Mouse (Mus musculus) midbrain, embryonic 11.5 days (tissue): ENCODE measurements around the gene Kat7. TPM values are rescaled to one million over a fixed set of nuclear protein-coding genes. Genes with fewer than 3 reads are reported as not detected.

ENCODE experiments used
- ATAC-seq: fragments of 200-750 bp; cut with Nextera tagmentation; 2 replicates; pipeline ENCODE4 v1.8.0; 2017; ENCODE audit warnings: moderate TSS enrichment, moderate library complexity; ENCODE audit not compliant: low FRiP score
- DNase-seq: peaks from one replicate; pipeline ENCODE4 v3.0.0; 2015; ENCODE audit warnings: low spot score; ENCODE audit errors: missing footprints
- H3K27ac ChIP-seq: fragments of 300-500 bp; sonication (generic); 2 replicates; pipeline ENCODE4 v1.5.1; 2014; ENCODE audit warnings: low read depth, low read length
- H3K27me3 ChIP-seq: fragments of 300-500 bp; sonication (generic); 2 replicates; pipeline ENCODE4 v1.6.1; 2014; ENCODE audit warnings: mild to moderate bottlenecking, low read length, moderate library complexity, mixed read lengths; ENCODE audit not compliant: control insufficient read depth, insufficient read depth
- H3K36me3 ChIP-seq: fragments of 300-500 bp; sonication (generic); 2 replicates; pipeline ENCODE4 v1.6.1; 2014; ENCODE audit warnings: mild to moderate bottlenecking, low read length, moderate library complexity, mixed read lengths; ENCODE audit not compliant: control insufficient read depth, insufficient read depth
- H3K4me1 ChIP-seq: fragments of 300-500 bp; sonication (generic); 2 replicates; pipeline ENCODE4 v1.6.1; 2014; ENCODE audit warnings: low read length; ENCODE audit not compliant: control insufficient read depth, insufficient read depth
- H3K4me2 ChIP-seq: fragments of 300-500 bp; sonication (generic); 2 replicates; pipeline ENCODE4 v1.6.1; 2014; ENCODE audit warnings: mild to moderate bottlenecking, moderate library complexity
- H3K4me3 ChIP-seq: fragments of 300-500 bp; sonication (generic); 2 replicates; pipeline ENCODE4 v1.5.1; 2014; ENCODE audit warnings: low read depth, low read length
- H3K9ac ChIP-seq: fragments of 300-500 bp; sonication (generic); 2 replicates; pipeline ENCODE4 v1.6.1; 2014; ENCODE audit warnings: low read length
- H3K9me3 ChIP-seq: fragments of 300-500 bp; sonication (generic); 2 replicates; pipeline ENCODE4 v1.6.1; 2016; ENCODE audit warnings: low read length; ENCODE audit not compliant: control insufficient read depth
- WGBS: fragments of 180-500 bp; shearing (Covaris S2); extraction: QIAGEN DNeasy Blood & Tissue Kit; methylation state at CpG from one replicate; pipeline ENCODE4 v1.1.7; 2014; 5-methylcytosine and 5-hydroxymethylcytosine counted together
- polyA plus RNA-seq: library from polyadenylated mRNA; unstranded; fragments of >200 nt; fragmentation: Nextera tagmentation; extraction: Ambion mirVana; gene quantifications from 2 replicates; pipeline ENCODE4 v1.2.1, GENCODE M21; 2014

The Kat7 gene
- polyA plus RNA-seq, 1 experiment from 2014 or later: 75.8 TPM

GRCm38 (mm10) chr11:95352686-95353085, 42.6 kb upstream of the Kat7 start:
- H3K9me3 ChIP-seq: no peaks in the 10 kb centered on the region
- H3K4me2 ChIP-seq: no peak overlapping the region
- ATAC-seq: no peak
- no peaks in the 10 kb centered on the region for H3K27me3 ChIP-seq
- no peaks in the 10 kb centered on the region for H3K4me1 ChIP-seq
- WGBS: 84% methylated on average over 2 of the region's 2 CpGs
- H3K36me3 ChIP-seq: no peaks in the 10 kb centered on the region
- no peak overlapping the region for H3K27ac ChIP-seq
- no peak for DNase-seq
- no peak overlapping the region for H3K9ac ChIP-seq
- H3K4me3 ChIP-seq: no peak overlapping the region

GRCm38 (mm10) chr11:95350960-95351359, 40.9 kb upstream of the Kat7 start:
- H3K9me3 ChIP-seq: no peaks in the 10 kb centered on the region
- DNase-seq (no peak), ATAC-seq (no peak)
- no peaks in the 10 kb centered on the region for H3K27me3 ChIP-seq
- no peak overlapping the region for H3K27ac ChIP-seq
- H3K4me1 ChIP-seq: no peaks in the 10 kb centered on the region
- no peak overlapping the region for H3K4me2 ChIP-seq
- no peak overlapping the region for H3K9ac ChIP-seq
- H3K4me3 ChIP-seq: no peak overlapping the region
- WGBS: 93% methylated on average over 3 of the region's 3 CpGs
- H3K36me3 ChIP-seq: no peaks in the 10 kb centered on the region

GRCm38 (mm10) chr11:95350289-95350688, 40.2 kb upstream of the Kat7 start:
- Histone ChIP-seq H3K4me3 (no peak overlapping the region), H3K4me1 (no peaks in the 10 kb centered on the region), H3K9ac (no peak overlapping the region), H3K27ac (no peak overlapping the region), H3K27me3 (no peaks in the 10 kb centered on the region), H3K9me3 (no peaks in the 10 kb centered on the region), H3K4me2 (no peak overlapping the region), H3K36me3 (no peaks in the 10 kb centered on the region)
- ATAC-seq (no peak), DNase-seq (no peak)
- WGBS: 80% methylated on average over 6 of the region's 6 CpGs

- Histone ChIP-seq H3K27me3 (no peaks in the 10 kb centered on the region), H3K27ac (no peak overlapping the region), H3K4me3 (no peak overlapping the region), H3K36me3 (no peaks in the 10 kb centered on the region), H3K4me2 (no peak overlapping the region), H3K9ac (no peak overlapping the region), H3K9me3 (no peaks in the 10 kb centered on the region), H3K4me1 (no peaks in the 10 kb centered on the region)
- 85% methylated on average over 2 of the region's 2 CpGs for WGBS
- DNase-seq (no peak), ATAC-seq (no peak)
These were observed 34.1 kb upstream of the Kat7 start for GRCm38 (mm10) chr11:95344181-95344580.

GRCm38 (mm10) chr11:95343180-95343579, 33.1 kb upstream of the Kat7 start:
- no peak overlapping the region for H3K4me3 ChIP-seq
- H3K4me1 ChIP-seq: no peaks in the 10 kb centered on the region
- H3K27ac ChIP-seq: no peak overlapping the region
- ATAC-seq (no peak), DNase-seq (no peak)
- no peak overlapping the region for H3K9ac ChIP-seq
- H3K27me3 ChIP-seq: no peaks in the 10 kb centered on the region; the same call in 1 of the 2 replicates
- no peaks in the 10 kb centered on the region for H3K9me3 ChIP-seq
- no peak overlapping the region for H3K4me2 ChIP-seq
- H3K36me3 ChIP-seq: no peaks in the 10 kb centered on the region
- WGBS: 81% methylated on average over 4 of the region's 4 CpGs

- no peak for DNase-seq
- Histone ChIP-seq H3K4me3 (no peak overlapping the region), H3K27ac (no peak overlapping the region), H3K36me3 (no peaks in the 10 kb centered on the region), H3K4me1 (no peaks in the 10 kb centered on the region), H3K9me3 (no peaks in the 10 kb centered on the region), H3K9ac (no peak overlapping the region), H3K27me3 (no peaks in the 10 kb centered on the region; the same call in 1 of the 2 replicates), H3K4me2 (no peak overlapping the region)
- 64% methylated on average over 5 of the region's 5 CpGs for WGBS
- no peak for ATAC-seq
These were observed 30.6 kb upstream of the Kat7 start for GRCm38 (mm10) chr11:95340664-95341063.

GRCm38 (mm10) chr11:95340259-95340658, 30.2 kb upstream of the Kat7 start:
- Histone ChIP-seq H3K9ac (no peak overlapping the region), H3K27ac (no peak overlapping the region), H3K4me3 (no peak overlapping the region), H3K9me3 (no peaks in the 10 kb centered on the region), H3K4me1 (no peaks in the 10 kb centered on the region), H3K4me2 (no peak overlapping the region), H3K27me3 (no peaks in the 10 kb centered on the region; the same call in 1 of the 2 replicates), H3K36me3 (no peaks in the 10 kb centered on the region)
- DNase-seq (no peak), ATAC-seq (no peak)
- WGBS: 90% methylated on average over 1 of the region's 1 CpGs

- no peak for DNase-seq
- 36% methylated on average over 14 of the region's 14 CpGs for whole genome bisulfite sequencing
- Histone ChIP-seq H3K27ac (no peak overlapping the region), H3K9ac (no peak overlapping the region), H3K4me3 (no peak overlapping the region), H3K36me3 (no peaks in the 10 kb centered on the region), H3K27me3 (no peaks in the 10 kb centered on the region; the same call in 1 of the 2 replicates), H3K9me3 (no peaks in the 10 kb centered on the region), H3K4me2 (0 out of 2 replicates have a peak overlapping the region, but pooled peaks have one; percentile 6), H3K4me1 (no peaks in the 10 kb centered on the region)
- no peak for ATAC-seq
These were observed 29.5 kb upstream of the Kat7 start for GRCm38 (mm10) chr11:95339471-95340021.

GRCm38 (mm10) chr11:95337846-95338342, 27.8 kb upstream of the Kat7 start:
- Histone ChIP-seq H3K27me3 (no peaks in the 10 kb centered on the region; the same call in 1 of the 2 replicates), H3K27ac (no peak overlapping the region), H3K4me3 (peak overlapping the region; percentile 91), H3K4me1 (no peaks in the 10 kb centered on the region), H3K36me3 (no peaks in the 10 kb centered on the region), H3K9me3 (no peaks in the 10 kb centered on the region), H3K9ac (peak overlapping the region; percentile 77; the same call in 1 of the 2 replicates), H3K4me2 (peak overlapping the region; percentile 87)
- no peak for ATAC-seq
- WGBS: 37% methylated on average over 9 of the region's 9 CpGs
- no peak for DNase-seq
